Mouse (Mus musculus) right cerebral cortex, postnatal 4 days (tissue): ENCODE measurements around the gene Olfr110.
"Not testable (repeated sequence)": the region's sequence is repeated elsewhere in the genome, so short reads cannot be mapped to it uniquely, and the experiment has no call there.

Experiments used
- DNase-seq: peaks from one replicate; pipeline ENCODE4 v3.0.0-alpha.2; 2022

The Olfr110 gene

GRCm38 (mm10) chr17:37491930-37492518, at the start of gene Olfr110:
Olfr110 (plus strand) TSS chr17:37492468.
- no peak for DNase-seq

DNA sequence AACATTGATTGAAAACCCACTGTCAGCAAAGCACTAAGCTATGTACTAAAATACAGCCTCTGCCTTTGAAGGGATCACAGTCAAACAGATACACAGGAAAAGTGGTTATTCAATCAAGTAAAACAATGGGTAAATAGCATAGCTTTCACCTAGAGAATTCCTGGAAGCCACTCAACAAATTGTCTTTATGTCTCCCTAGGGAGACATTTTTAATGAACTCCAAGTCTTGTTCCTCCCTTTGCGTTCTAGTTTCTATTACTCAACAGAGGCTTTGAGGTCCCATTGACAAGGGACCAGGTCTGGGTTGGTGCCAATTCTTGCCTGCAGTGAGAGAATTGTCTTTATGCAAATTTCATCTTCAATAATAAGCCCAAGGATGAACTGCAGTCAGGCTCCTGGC, 47.1 kb upstream of the Olfr110 start, which contains the start of gene Olfr108:
Olfr108 (plus strand) TSS at position 301 of the 400 bp plus-strand sequence.
- DNase-seq: no peak

DNA sequence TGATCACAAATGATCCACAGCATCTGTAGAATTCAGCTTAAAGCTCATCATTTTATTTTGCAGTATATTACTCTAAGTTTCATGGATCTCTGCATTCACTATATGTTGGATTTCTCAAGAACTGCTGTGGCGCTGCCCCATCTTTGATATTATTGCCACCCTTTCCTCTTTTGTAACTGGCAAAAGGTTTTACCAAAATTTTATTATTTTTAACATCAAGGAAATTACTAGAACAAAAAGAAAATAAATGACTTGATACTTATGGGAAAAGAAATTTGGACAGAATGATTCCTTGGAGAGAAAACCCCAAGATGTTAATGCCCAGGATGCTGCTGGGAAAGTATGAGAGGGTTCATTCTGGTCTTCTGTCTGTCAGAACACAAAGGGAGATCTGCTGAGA, 33.7 kb upstream of the Olfr110 start, which contains the start of gene Olfr109:
Olfr109 (plus strand) TSS at position 301 of the 400 bp plus-strand sequence.
- DNase-seq: no peak

DNA sequence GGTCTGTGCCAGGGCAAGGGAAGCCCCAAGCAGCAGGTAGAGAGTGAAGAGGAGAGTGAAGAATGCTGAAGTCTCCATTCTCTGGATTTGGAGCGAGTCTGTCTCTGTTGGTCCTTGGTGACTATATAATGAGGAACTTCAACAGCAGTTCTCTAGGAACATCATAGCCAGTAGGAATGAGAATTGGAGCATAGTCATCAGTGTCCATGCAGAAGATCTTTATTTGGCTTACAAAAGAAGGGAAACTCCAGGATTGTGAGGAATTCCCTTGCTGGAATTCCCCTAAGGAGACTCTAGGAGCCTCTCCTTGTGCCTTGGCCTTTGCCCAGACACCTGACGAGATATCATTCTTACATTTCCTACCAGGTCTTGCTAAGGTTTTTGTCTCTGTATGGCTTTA, 8.8 kb upstream of the Olfr110 start, which contains the start of gene H2-M2:
H2-M2 (minus strand) TSS at position 101 of the 400 bp plus-strand sequence.
- DNase-seq: no peak

GRCm38 (mm10) chr17:37507730-37508129, 15.5 kb downstream of the Olfr110 start, which contains the start of gene Olfr111:
Olfr111 (plus strand) TSS chr17:37508030.
- DNase-seq: no peak

GRCm38 (mm10) chr17:37524612-37525011, 32.3 kb downstream of the Olfr110 start:
- DNase-seq: not testable (repeated sequence)

DNA sequence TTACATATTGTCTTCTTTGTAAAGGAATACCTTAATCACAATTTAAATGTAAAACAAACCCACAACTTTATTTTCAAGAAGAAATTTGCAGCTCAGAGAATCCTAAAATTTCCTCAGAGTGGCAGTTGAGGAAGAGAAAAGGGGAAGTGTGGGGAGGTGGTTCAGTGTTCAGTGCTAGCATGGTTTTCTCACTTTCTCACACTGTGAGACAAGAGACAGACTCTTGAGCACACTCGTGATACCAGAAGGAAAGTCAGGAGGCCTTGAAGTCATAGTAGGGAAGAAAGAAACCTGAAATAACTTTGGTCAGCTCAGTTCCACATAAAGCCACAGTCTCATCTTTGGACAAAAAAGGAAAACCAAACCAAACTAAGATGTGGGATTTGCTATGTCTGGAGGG, 33.2 kb downstream of the Olfr110 start:
- not testable (repeated sequence) for DNase-seq

- DNase-seq: no peak
These were observed 42.9 kb downstream of the Olfr110 start for GRCm38 (mm10) chr17:37535173-37535572.

DNA sequence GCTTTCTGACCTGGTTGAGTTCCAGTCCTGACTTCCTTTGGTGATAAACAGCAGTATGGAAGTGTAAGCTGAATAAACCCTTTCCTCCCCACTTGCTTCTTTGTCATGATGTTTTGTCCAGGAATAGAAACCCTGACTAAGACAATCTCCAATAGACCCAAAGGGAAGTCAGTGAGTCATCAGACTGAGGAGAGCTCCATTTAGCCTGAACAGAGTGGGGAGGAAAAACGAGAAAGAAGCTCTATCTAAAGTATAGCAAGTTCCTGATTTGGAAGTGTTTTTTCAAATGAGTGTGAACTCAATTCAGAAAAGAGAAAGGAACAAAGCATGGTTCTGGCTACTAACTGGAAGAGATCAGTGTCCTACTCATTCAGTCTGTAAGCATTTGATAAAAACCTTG, 46.1 kb downstream of the Olfr110 start:
- DNase-seq: not testable (repeated sequence)

DNA sequence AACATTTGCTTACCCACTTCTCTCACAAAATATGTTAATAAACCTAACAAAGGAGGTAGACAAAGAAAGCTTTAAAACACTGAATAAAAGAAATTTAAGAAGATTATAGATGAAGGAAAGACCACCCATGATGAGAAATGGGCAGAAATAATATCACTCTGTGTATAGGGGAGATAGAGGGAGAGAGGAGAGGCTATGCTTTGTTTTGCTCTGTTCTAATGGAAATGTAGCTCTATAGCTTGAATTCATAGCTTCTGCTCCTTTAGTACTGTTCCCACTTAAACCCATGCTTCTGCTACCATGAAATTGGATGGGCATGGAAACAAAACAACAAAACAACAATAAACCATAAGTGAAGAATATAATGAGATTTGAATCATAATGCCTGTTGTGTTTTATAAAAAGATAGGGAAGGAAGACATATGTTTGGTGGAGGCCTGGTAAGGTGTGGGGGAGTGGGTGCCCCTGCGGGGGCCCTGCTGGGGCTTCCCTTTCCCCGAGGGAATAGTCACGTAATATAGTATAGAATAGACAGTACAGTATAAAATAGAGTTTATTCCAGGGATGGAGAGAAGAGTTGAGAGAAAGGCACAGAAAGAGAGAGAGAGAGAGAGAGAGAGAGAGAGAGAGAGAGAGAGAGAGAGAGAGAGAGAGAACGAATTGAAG, 49.3 kb downstream of the Olfr110 start:
- DNase-seq: no peak

- no peak for DNase-seq
These were observed 51.6 kb downstream of the Olfr110 start for GRCm38 (mm10) chr17:37543800-37544435.
